Mouse (Mus musculus) yolk sac, embryonic 10.5 days (tissue): ENCODE measurements around the gene Rprd1b.

Experiments used
- DNase-seq: peaks from one replicate; pipeline ENCODE4 v3.0.0-alpha.2; 2017; ENCODE audit warnings: low spot score

Gene Rprd1b

DNA sequence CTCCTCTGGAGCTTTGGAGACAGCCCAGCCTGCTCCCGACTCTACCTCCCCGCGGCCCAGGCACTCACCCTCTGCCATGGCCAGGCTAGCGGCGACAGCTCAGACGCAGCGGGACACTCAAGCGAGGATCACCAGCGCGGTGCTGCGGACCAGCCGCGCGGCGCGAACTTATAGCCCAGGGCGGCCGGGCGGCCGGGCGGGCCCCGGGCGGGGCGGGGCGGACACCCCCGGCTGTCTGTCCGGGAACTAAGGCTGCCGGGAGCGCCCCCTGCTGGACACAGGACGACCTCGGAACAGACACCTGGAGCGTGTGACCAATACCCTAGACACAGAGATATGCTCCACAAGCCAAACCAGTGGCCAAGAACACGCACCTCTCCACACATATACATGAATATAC, 117.9 kb downstream of the Rprd1b start, which contains the start of gene Tgm2:
TSS of gene Tgm2 (minus strand) at position 214 of the 400 bp plus-strand sequence.
- peak; percentile 84 for DNase-seq

DNA sequence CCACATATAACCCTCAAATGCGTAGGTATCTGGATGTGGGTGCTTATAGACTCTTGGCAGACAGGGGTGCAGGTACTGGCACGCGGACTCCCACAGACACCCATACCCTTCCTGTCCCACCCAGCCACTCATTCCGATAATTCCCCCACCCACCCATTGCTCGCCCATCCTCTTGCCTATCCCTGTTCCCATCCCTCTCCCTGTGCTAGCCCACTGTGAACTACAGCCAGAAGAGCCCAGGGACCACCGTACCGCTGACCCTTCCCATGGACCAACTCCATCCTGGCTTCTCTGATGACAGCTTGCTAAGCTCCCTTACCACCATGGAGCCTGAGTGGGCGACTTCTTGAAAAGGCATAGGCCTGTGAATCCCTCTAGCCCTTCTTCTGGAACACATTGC, 118.7 kb downstream of the Rprd1b start:
- DNase-seq = no peak

DNA sequence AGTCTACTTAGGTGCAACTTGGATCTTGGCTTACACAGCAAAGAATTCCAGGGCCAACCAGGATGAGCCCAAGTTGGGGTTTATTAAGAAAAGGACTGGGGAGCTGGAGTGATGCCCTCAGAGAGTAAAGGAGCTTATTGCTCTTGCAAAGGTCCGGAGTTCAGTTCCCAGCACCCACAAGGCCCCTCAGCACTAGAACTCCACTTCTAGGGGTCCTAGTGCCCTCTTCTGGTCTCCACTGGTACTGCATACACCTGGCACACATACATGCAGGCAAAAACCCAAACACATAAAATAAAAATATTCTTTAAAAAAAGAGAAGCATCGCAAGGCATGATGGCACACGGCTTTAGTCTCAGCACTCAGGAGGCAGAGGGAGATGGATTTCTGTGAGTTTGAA, 122.8 kb downstream of the Rprd1b start:
- no peak for DNase-seq

GRCm38 (mm10) chr2:158152685-158153309, 124.5 kb downstream of the Rprd1b start:
- DNase-seq = peak; percentile 31

DNA sequence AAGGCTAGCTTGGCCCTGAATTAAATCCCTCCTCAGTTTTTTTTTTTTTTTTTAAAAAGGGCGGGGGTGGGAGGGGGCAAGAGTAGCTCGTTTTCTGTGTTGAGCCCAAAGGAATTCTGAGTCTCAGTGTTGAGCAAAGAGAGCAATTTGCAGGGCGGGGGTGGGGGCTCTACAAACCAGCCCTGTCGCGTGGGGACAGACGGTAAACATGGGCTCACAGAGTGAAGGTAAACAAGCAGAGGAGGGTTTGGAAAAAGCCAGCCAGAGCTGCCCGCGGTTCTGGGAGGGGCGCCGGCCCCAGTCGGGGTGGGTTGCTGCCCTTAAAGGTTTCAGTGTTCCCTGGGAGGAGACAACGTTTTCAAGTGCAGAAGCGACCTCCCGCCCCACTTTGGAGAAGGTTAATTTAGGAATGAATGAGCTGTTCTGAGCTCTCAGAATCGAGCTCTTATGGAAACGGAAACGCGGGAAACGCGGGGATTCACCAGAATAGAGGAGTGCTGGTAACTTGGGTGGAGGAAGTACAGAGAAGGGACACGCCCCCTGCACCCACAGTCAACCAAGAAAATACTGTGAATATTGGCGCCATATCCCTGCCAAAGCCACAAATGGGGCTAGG, 125.5 kb downstream of the Rprd1b start:
- DNase-seq = peak; percentile 81

DNA sequence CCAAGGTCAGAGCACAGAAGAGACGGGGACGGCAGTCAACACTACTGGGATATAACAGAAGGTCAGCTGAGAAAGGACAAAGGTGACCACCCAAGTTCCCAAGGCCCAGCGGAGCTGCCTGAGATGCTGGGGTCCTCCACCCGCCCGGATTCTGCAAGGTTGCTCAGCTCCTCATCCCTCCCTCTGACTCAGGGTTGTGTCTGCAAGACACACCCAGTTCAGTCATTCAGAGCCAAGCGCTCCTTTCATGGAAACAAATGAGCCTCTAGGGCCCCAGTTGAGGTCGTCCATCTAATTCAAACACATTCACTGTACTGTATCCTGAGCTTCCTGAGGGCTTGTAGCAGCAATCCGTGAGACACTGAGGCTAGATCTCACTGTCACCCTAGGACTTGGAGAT, 126.3 kb downstream of the Rprd1b start:
- peak; percentile 24 for DNase-seq

GRCm38 (mm10) chr2:158155101-158155500, 126.8 kb downstream of the Rprd1b start:
- peak; percentile 18 for DNase-seq

DNA sequence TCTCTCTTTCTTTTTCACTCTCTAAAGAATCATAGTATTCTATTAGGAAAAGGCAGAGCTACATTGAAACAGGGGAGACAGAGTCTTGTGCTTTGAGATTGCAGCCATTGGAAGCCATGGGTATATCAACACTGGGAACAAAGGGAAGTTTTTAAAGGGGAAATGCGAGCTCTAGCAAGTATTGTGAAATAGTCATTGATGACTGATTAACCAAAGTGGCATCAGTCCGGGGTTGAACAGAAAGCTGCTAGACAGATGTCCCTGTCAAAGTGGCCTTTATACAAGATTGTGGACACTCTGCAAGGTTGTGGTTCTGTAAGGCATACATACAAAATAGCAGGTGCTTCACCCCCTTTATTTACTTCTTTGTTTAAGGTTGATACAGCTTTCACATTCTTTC, 127.3 kb downstream of the Rprd1b start:
- peak; percentile 49 for DNase-seq

- no peak for DNase-seq
These were observed 128.2 kb downstream of the Rprd1b start for GRCm38 (mm10) chr2:158156487-158156886.

- DNase-seq = no peak
These were observed 129.4 kb downstream of the Rprd1b start for GRCm38 (mm10) chr2:158157654-158158053.

GRCm38 (mm10) chr2:158159376-158160235, 131.3 kb downstream of the Rprd1b start:
- peak; percentile 26 for DNase-seq

GRCm38 (mm10) chr2:158161761-158162160, 133.5 kb downstream of the Rprd1b start:
- DNase-seq = no peak

DNA sequence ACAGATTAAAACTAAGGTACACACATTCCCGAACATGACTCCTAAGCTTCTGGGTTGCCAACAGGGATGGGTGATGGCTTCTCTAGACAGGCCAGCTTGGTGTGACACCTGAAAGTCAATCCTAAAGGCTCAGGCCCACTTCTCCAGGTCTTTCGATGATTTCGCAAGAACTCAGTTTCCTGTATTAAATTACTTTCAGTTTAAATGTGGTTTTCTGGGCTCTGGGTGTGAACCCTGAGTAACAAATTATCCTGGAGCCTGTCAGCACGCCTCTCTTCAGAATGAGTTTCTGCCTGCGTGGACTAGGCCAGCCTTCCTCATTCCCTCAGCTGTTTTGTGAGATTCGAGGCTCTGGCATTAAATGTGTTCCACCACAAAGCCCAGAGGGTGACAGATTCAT, 134.7 kb downstream of the Rprd1b start:
- no peak for DNase-seq

DNA sequence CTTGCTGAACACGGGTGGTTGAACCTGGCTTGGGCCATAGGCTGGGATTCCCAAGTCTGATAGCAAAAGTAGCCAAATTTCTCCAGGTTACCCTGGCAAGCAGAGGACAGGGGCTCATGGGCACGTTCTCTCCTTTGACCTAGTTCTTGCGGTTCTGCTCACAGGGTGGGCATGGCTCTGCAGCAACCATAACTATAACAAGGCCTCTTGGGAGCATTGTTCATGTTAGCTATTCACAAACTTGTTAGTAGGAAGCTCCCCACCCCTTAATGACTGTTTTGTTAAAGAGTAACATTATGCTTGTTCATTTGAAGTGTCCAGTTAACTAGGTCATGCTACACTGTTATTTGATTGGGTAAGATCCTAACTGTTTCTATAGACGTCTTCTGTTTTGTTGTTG, 137.5 kb downstream of the Rprd1b start:
- DNase-seq = no peak

DNA sequence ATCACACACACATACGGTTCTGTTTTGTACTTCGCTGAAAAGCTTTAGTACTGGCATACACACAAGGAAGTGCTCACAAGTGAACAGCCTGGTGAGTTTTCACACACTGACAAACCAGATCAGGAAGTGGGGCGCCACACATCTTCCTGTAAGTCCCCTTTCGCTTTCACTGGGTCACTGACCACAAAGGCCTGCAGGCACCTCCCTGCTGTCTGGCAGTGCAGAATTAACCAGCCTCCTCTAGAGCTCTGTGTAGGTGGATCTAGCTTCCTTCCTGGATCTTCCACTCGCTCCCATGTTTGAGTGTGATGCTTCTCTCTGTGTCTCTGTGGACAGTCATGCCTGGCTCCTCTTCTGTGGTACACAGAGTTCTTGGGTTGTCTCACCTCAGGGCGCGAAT, 138.3 kb downstream of the Rprd1b start:
- DNase-seq = no peak

DNA sequence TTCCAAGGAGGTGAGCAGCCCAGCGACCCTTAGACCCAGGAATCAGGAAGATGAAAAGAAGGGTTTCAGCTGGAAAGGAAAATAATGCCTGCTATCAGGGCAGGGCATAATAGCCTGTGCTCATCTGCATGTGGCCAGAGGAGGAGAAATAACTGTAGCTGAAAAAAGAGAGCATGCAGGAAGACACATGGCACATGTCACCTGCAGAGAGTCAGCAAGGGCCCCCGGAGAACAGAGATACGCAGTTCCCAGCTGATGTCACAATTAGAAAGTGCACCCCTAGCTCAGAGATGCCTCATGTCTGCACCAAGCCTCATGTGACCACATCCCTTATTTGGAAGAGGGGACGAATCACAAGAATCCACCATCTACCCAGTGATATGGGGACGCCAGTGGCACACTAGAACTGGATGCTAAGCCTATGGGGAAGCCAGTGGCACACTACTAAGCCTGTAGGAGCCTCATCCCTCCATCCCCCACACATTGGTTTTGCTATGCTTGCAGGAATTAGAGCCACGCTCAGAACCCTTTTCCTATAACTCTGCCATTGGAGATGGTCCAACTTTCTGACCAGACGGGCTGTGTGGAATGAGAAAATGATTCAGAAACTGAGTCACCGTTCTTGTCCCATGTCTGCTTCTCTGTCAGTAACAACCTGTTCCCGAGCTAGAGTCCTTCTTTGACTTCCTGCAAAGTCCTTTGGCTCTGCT, 139.4 kb downstream of the Rprd1b start:
- no peak for DNase-seq

DNA sequence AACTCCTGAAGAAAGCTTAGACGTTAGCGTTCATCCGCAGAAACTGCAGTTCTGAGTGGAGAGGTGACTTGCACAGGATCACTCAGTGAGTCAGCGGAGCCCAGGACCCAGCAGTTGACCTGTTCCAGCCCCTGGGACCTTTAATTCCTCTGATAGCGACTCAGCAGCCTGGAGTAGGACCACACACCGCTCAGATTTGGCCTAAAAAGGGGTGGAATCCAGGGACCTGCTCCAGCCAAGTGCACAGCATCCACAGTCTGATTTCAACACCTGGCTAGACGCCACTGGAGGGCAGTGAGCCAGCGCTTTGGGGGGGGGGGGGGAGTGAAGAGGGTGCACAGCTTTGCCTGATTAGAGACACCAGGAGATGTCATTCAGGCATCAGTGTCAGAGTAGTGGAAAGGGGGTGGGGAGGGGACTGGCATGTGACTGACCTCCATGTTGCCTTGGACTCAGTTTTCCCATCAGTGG, 140.5 kb downstream of the Rprd1b start:
- no peak for DNase-seq

DNA sequence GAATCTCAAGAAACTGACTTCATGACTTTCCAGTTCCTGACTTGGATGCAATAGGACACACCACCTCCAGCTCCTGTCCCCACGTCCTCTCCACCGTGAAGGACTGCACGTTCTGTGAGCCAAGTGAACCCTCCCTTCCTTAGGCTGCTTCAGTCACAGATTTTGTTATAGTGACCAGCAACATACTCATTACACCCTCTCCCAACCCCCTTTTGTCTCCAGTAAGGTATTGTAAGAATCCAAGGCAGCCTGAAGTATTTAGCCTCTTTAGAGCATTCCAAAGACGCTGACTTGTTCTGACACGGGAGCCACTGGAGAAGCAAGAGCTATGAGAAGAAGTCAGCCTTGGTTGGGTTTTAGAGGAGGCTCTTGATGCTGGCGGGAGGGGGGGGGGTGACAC, 141.1 kb downstream of the Rprd1b start:
- DNase-seq = no peak

- no peak for DNase-seq
These were observed 141.5 kb downstream of the Rprd1b start for GRCm38 (mm10) chr2:158169771-158170170.

DNA sequence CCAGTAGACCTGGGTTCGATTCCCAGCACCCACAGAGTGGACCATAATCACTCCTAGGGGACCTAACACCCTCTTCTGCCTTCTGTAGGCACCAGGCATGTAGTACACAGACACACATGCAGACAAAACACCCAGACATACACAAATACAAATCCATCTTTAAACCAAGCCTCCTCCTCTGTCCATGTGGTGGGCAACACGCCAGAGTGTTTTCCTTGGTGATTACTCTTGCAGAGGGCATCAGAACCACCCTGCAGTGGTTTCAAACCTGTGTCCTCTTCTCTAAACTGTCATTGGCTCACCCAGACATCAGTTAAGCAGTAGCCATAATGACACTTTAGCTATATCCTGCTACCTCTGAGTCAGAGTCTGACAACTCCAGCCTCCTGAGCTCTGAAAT, 142.1 kb downstream of the Rprd1b start:
- DNase-seq = no peak

GRCm38 (mm10) chr2:158174438-158174837, 146.1 kb downstream of the Rprd1b start:
- no peak for DNase-seq

DNA sequence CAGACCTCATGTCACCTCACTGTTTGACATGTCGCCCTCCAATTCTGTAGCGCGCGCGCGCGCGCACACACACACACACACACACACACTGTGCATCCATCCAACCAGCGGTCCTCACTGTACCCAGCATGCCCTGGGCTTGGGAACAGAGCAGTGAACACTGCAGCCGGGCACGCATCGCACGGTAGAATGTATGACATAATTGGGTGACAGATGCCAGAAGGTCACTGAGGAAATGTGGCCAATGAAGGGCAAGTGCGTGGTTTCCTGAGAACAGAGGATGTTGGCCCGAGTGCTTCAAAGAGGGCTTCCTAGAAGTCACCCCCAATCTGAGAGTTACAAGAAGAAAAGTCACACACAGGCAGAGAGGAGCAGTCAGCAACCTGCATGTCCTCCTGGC, 146.7 kb downstream of the Rprd1b start:
- no peak for DNase-seq
